Mouse (Mus musculus): ENCODE measurements around the gene Tmcc3. TPM values are rescaled to one million over a fixed set of nuclear protein-coding genes. Genes with fewer than 3 reads are reported as not detected.

The Tmcc3 gene
- polyA plus RNA-seq, 1 experiment = 6.2 TPM

- Histone ChIP-seq H3K4me3 (ENCODE audit: extremely low read depth, insufficient read depth, insufficient read length) (no peak overlapping the region), H3K4me1 (ENCODE audit: control insufficient read depth, insufficient read depth, insufficient read length) (peaks cover 8% of the 10 kb centered on the region; the same call in 1 of the 2 replicates), H3K27me3 (ENCODE audit: control insufficient read depth, insufficient read depth, low read length) (no peaks in the 10 kb centered on the region), H3K27ac (ENCODE audit: insufficient read depth, low read length) (no peak overlapping the region), H3K36me3 (ENCODE audit: control insufficient read depth, insufficient read depth, low read length) (no peaks in the 10 kb centered on the region)
- no peak for DNase-seq (ENCODE audit: low read depth in 1 of 2, low spot score in 2 of 2)
- WGBS = 81% methylated on average over 5 of the region's 5 CpGs
- TF ChIP-seq POLR2A (IDR thresholded peaks at IDR 0.05; ENCODE audit: low read depth, low read length) (no peak), CTCF (IDR thresholded peaks at IDR 0.05; ENCODE audit: extremely low read depth, insufficient read depth, insufficient read length, insufficient replicate concordance) (no peak)
Observed at GRCm38 (mm10) chr10:94350207-94350606, 38.5 kb downstream of the Tmcc3 start.

DNA sequence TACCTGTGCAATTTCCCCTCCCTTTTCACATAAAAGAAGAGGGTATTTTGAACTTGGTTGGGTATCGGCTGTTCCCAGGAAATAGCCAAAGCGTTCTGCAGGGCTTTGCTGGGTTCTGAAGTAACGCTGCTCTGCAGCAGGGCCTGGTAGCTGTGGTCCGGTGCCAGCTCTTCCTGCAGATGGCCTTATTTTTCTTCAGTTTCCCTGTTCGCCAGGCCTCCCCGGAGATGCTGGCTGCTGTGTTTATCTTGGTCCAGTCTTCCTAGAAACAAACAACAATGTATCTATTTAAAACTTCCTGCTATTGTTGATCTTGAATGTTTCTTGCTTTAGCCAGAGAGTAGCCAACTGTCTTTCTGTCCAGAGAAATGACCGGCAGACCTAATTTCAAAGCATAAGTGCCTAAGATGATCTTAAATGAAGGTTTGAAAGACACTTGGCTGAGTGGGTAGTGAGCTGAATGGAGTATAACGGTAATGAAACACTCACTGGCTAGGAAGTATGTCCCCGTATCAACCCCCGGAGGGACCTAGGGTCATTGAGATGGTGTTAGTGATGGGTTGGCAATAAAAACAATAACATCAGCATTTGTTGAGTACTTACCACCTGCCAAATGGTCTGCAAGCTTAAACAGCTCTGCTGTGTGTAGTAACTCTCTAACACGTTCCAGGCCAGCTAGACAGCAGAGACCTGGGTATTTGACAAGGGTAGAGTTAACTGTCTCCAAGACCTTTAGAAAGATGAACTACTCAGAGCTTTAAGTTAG is 39.3 kb downstream of the Tmcc3 start:
- H3K4me3 ChIP-seq (ENCODE audit: extremely low read depth, insufficient read depth, insufficient read length) = no peak overlapping the region
- no peak for TF ChIP-seq CTCF (IDR thresholded peaks at IDR 0.05; ENCODE audit: extremely low read depth, insufficient read depth, insufficient read length, insufficient replicate concordance)
- no peak for TF ChIP-seq POLR2A (IDR thresholded peaks at IDR 0.05; ENCODE audit: low read depth, low read length)
- no peak for DNase-seq (ENCODE audit: low read depth in 1 of 2, low spot score in 2 of 2)
- peaks cover 14% of the 10 kb centered on the region for H3K4me1 ChIP-seq (ENCODE audit: control insufficient read depth, insufficient read depth, insufficient read length)
- H3K27ac ChIP-seq (ENCODE audit: insufficient read depth, low read length) = no peak overlapping the region
- 89% methylated on average over 11 of the region's 11 CpGs for WGBS
- H3K36me3 ChIP-seq (ENCODE audit: control insufficient read depth, insufficient read depth, low read length) = no peaks in the 10 kb centered on the region
- H3K27me3 ChIP-seq (ENCODE audit: control insufficient read depth, insufficient read depth, low read length) = no peaks in the 10 kb centered on the region

DNA sequence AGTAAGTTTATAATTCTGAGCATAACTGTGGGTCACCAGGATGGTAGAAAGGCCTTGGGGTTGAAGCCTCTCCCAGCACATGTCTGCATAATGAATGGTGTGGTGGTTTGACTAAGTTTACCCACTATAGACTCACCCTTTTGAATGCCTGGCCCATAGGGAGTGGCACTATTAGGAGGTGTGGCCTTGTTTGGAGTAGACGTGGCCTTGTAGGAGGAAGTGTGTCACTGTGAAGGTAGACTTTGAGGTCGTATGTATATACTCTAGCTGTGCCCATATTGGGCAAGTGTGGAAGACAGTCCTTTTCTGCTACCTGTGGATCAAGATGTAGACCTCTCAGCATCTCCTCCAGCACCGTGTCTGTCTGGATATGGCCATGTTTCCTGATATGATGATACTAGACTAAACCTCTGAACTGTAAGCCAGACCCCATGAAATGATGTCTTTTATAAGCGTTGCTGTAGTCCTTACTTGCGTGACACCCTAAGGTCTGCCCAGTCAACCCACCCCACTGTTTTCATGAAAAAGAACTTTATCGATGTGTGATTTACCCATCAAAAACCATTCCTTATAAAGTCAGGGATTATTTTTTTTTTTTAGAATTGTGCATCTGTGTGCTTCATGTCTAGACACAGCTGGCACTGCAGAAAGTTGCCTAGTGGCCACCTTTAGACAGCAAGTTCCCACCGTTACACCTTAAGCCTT is 40.6 kb downstream of the Tmcc3 start:
- no peak for DNase-seq (ENCODE audit: low read depth in 1 of 2, low spot score in 2 of 2)
- peaks cover 19% of the 10 kb centered on the region for H3K4me1 ChIP-seq (ENCODE audit: control insufficient read depth, insufficient read depth, insufficient read length)
- WGBS = 79% methylated on average over 7 of the region's 7 CpGs
- TF ChIP-seq CTCF (IDR thresholded peaks at IDR 0.05; ENCODE audit: extremely low read depth, insufficient read depth, insufficient read length, insufficient replicate concordance) (no peak), POLR2A (IDR thresholded peaks at IDR 0.05; ENCODE audit: low read depth, low read length) (no peak)
- no peak overlapping the region for H3K27ac ChIP-seq (ENCODE audit: insufficient read depth, low read length)
- no peaks in the 10 kb centered on the region for H3K36me3 ChIP-seq (ENCODE audit: control insufficient read depth, insufficient read depth, low read length)
- no peaks in the 10 kb centered on the region for H3K27me3 ChIP-seq (ENCODE audit: control insufficient read depth, insufficient read depth, low read length)
- no peak overlapping the region for H3K4me3 ChIP-seq (ENCODE audit: extremely low read depth, insufficient read depth, insufficient read length)

GRCm38 (mm10) chr10:94352877-94353853 is 41.4 kb downstream of the Tmcc3 start:
- WGBS = 82% methylated on average over 9 of the region's 9 CpGs
- TF ChIP-seq POLR2A (IDR thresholded peaks at IDR 0.05; ENCODE audit: low read depth, low read length) (no peak), CTCF (IDR thresholded peaks at IDR 0.05; ENCODE audit: extremely low read depth, insufficient read depth, insufficient read length, insufficient replicate concordance) (no peak)
- H3K4me1 ChIP-seq (ENCODE audit: control insufficient read depth, insufficient read depth, insufficient read length) = peaks cover 23% of the 10 kb centered on the region
- H3K27me3 ChIP-seq (ENCODE audit: control insufficient read depth, insufficient read depth, low read length) = no peaks in the 10 kb centered on the region
- no peak overlapping the region for H3K4me3 ChIP-seq (ENCODE audit: extremely low read depth, insufficient read depth, insufficient read length)
- H3K27ac ChIP-seq (ENCODE audit: insufficient read depth, low read length) = no peak overlapping the region
- no peaks in the 10 kb centered on the region for H3K36me3 ChIP-seq (ENCODE audit: control insufficient read depth, insufficient read depth, low read length)
- DNase-seq (ENCODE audit: low read depth in 1 of 2, low spot score in 2 of 2) = no peak

DNA sequence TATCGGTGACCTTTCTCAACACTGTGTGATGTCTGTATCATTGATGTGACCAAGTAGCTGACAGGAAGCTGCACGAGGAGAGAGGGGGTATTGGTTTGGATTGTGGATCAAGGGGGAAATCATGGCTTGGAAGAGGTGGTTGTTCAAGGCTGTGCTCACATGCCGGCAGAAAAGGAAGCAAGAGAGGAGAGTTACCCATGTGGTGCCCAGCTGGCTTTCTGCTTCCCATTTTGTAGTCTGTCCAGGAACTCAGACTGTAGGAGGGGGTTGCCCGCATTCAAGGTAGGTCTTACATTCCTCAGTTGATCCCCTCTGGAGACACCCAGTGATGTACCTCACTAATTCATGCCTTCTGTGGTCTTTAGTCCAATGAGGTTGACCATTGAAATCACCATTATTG is 42.3 kb downstream of the Tmcc3 start:
- no peak overlapping the region for H3K27ac ChIP-seq (ENCODE audit: insufficient read depth, low read length)
- WGBS = 26% methylated on average over 4 of the region's 4 CpGs

GRCm38 (mm10) chr10:94354427-94354826 is 42.7 kb downstream of the Tmcc3 start:
- no peaks in the 10 kb centered on the region for H3K27me3 ChIP-seq (ENCODE audit: control insufficient read depth, insufficient read depth, low read length)
- no peaks in the 10 kb centered on the region for H3K36me3 ChIP-seq (ENCODE audit: control insufficient read depth, insufficient read depth, low read length)
- H3K4me3 ChIP-seq (ENCODE audit: extremely low read depth, insufficient read depth, insufficient read length) = no peak overlapping the region
- no peak for DNase-seq (ENCODE audit: low read depth in 1 of 2, low spot score in 2 of 2)
- peaks cover 27% of the 10 kb centered on the region for H3K4me1 ChIP-seq (ENCODE audit: control insufficient read depth, insufficient read depth, insufficient read length)
- no peak overlapping the region for H3K27ac ChIP-seq (ENCODE audit: insufficient read depth, low read length)
- TF ChIP-seq POLR2A (IDR thresholded peaks at IDR 0.05; ENCODE audit: low read depth, low read length) (no peak), CTCF (IDR thresholded peaks at IDR 0.05; ENCODE audit: extremely low read depth, insufficient read depth, insufficient read length, insufficient replicate concordance) (no peak)
- 57% methylated on average over 3 of the region's 3 CpGs for WGBS

More for the DNA sequence above, 42.3 kb downstream of the Tmcc3 start:
- TF ChIP-seq CTCF (IDR thresholded peaks at IDR 0.05; ENCODE audit: extremely low read depth, insufficient read depth, insufficient read length, insufficient replicate concordance) (no peak), POLR2A (IDR thresholded peaks at IDR 0.05; ENCODE audit: low read depth, low read length) (no peak)
- H3K4me1 ChIP-seq (ENCODE audit: control insufficient read depth, insufficient read depth, insufficient read length) = peaks cover 25% of the 10 kb centered on the region
- no peak overlapping the region for H3K4me3 ChIP-seq (ENCODE audit: extremely low read depth, insufficient read depth, insufficient read length)
- DNase-seq (ENCODE audit: low read depth in 1 of 2, low spot score in 2 of 2) = peak in 1 of 2 experiments; percentile 16
- no peaks in the 10 kb centered on the region for H3K27me3 ChIP-seq (ENCODE audit: control insufficient read depth, insufficient read depth, low read length)
- no peaks in the 10 kb centered on the region for H3K36me3 ChIP-seq (ENCODE audit: control insufficient read depth, insufficient read depth, low read length)
